Mouse (Mus musculus): ENCODE measurements around the gene Corin. TPM values are rescaled to one million over a fixed set of nuclear protein-coding genes. Genes with fewer than 3 reads are reported as not detected.
A peak's percentile ranks its signal among the peaks of the same experiment; 100 is the strongest.

The Corin gene
- polyA plus RNA-seq, 1 experiment from 2014 or later = 0.16 TPM

GRCm38 (mm10) chr5:72331217-72331616, 173.1 kb downstream of the Corin start:
- H3K27ac ChIP-seq (ENCODE audit: low read depth) = no peak overlapping the region
- H3K4me1 ChIP-seq (replicated peaks; ENCODE audit: control insufficient read depth, insufficient read depth, low read length) = no peaks in the 10 kb centered on the region
- no peak for DNase-seq (ENCODE audit: low spot score)
- no peak overlapping the region for H3K4me3 ChIP-seq (ENCODE audit: low read depth, low read length)
- H3K9ac ChIP-seq (ENCODE audit: low read length) = no peak overlapping the region
- no peak overlapping the region for H3K4me2 ChIP-seq (ENCODE audit: low read length)
- WGBS = 58% methylated on average over 2 of the region's 2 CpGs
- H3K27me3 ChIP-seq (replicated peaks; ENCODE audit: control insufficient read depth, insufficient read depth, low read length) = no peaks in the 10 kb centered on the region
- no peak for ATAC-seq (replicated peaks; ENCODE audit: low FRiP score, low TSS enrichment, low read depth)
- no peaks in the 10 kb centered on the region for H3K9me3 ChIP-seq (ENCODE audit: control insufficient read depth, low read length)
- H3K36me3 ChIP-seq (ENCODE audit: control insufficient read depth, insufficient read depth, low read length) = no peaks in the 10 kb centered on the region

DNA sequence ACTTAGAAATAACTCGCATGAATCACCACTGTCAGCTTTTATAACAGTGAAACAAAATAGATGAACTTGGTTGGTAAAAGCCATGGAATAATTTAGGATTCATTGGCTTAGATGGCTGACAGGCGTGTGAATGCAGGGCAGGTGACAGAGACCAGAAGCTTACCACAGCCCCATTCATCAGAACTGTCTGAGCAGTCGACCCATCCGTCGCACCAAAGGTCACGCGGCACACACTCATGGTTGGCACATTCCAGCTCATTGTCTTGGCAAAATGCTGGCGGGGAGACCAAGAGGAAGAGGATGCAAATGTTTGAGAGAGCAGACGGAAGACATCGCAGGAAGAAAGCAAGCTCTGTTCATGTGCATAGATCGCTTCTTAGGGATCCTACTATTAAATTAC, 173.6 kb downstream of the Corin start:
- H3K4me1 ChIP-seq (replicated peaks; ENCODE audit: control insufficient read depth, insufficient read depth, low read length) = no peaks in the 10 kb centered on the region
- ATAC-seq (replicated peaks; ENCODE audit: low FRiP score, low TSS enrichment, low read depth) (no peak), DNase-seq (ENCODE audit: low spot score) (no peak)
- no peaks in the 10 kb centered on the region for H3K27me3 ChIP-seq (replicated peaks; ENCODE audit: control insufficient read depth, insufficient read depth, low read length)
- no peak overlapping the region for H3K27ac ChIP-seq (ENCODE audit: low read depth)
- no peak overlapping the region for H3K4me3 ChIP-seq (ENCODE audit: low read depth, low read length)
- H3K4me2 ChIP-seq (ENCODE audit: low read length) = no peak overlapping the region
- 43% methylated on average over 11 of the region's 11 CpGs for WGBS
- no peaks in the 10 kb centered on the region for H3K9me3 ChIP-seq (ENCODE audit: control insufficient read depth, low read length)
- H3K9ac ChIP-seq (ENCODE audit: low read length) = no peak overlapping the region
- H3K36me3 ChIP-seq (ENCODE audit: control insufficient read depth, insufficient read depth, low read length) = no peaks in the 10 kb centered on the region

- Histone ChIP-seq H3K4me3 (ENCODE audit: low read depth, low read length) (no peak overlapping the region), H3K4me2 (ENCODE audit: low read length) (no peak overlapping the region), H3K9me3 (ENCODE audit: control insufficient read depth, low read length) (no peaks in the 10 kb centered on the region), H3K36me3 (ENCODE audit: control insufficient read depth, insufficient read depth, low read length) (no peaks in the 10 kb centered on the region), H3K9ac (ENCODE audit: low read length) (no peak overlapping the region), H3K27me3 (replicated peaks; ENCODE audit: control insufficient read depth, insufficient read depth, low read length) (no peaks in the 10 kb centered on the region), H3K4me1 (replicated peaks; ENCODE audit: control insufficient read depth, insufficient read depth, low read length) (no peaks in the 10 kb centered on the region), H3K27ac (ENCODE audit: low read depth) (no peak overlapping the region)
- WGBS = 39% methylated on average over 8 of the region's 8 CpGs
- no peak for DNase-seq (ENCODE audit: low spot score)
- ATAC-seq (replicated peaks; ENCODE audit: low FRiP score, low TSS enrichment, low read depth) = no peak
Observed at GRCm38 (mm10) chr5:72329453-72329852, 174.8 kb downstream of the Corin start.

- no peak overlapping the region for H3K9ac ChIP-seq (ENCODE audit: low read length)
- DNase-seq (ENCODE audit: low spot score) (no peak), ATAC-seq (replicated peaks; ENCODE audit: low FRiP score, low TSS enrichment, low read depth) (no peak)
- 80% methylated on average over 4 of the region's 4 CpGs for WGBS
- no peaks in the 10 kb centered on the region for H3K4me1 ChIP-seq (replicated peaks; ENCODE audit: control insufficient read depth, insufficient read depth, low read length)
- H3K27me3 ChIP-seq (replicated peaks; ENCODE audit: control insufficient read depth, insufficient read depth, low read length) = no peaks in the 10 kb centered on the region
- H3K4me3 ChIP-seq (ENCODE audit: low read depth, low read length) = no peak overlapping the region
- H3K4me2 ChIP-seq (ENCODE audit: low read length) = no peak overlapping the region
- no peaks in the 10 kb centered on the region for H3K9me3 ChIP-seq (ENCODE audit: control insufficient read depth, low read length)
- no peaks in the 10 kb centered on the region for H3K36me3 ChIP-seq (ENCODE audit: control insufficient read depth, insufficient read depth, low read length)
- H3K27ac ChIP-seq (ENCODE audit: low read depth) = no peak overlapping the region
Observed at GRCm38 (mm10) chr5:72315282-72315681, 189.0 kb downstream of the Corin start.

GRCm38 (mm10) chr5:72298418-72299104, 205.7 kb downstream of the Corin start:
- H3K4me1 ChIP-seq (replicated peaks; ENCODE audit: control insufficient read depth, insufficient read depth, low read length) = no peaks in the 10 kb centered on the region
- no peaks in the 10 kb centered on the region for H3K9me3 ChIP-seq (ENCODE audit: control insufficient read depth, low read length)
- no peak overlapping the region for H3K4me2 ChIP-seq (ENCODE audit: low read length)
- H3K27me3 ChIP-seq (replicated peaks; ENCODE audit: control insufficient read depth, insufficient read depth, low read length) = no peaks in the 10 kb centered on the region
- no peak overlapping the region for H3K9ac ChIP-seq (ENCODE audit: low read length)
- no peak overlapping the region for H3K4me3 ChIP-seq (ENCODE audit: low read depth, low read length)
- no peak for DNase-seq (ENCODE audit: low spot score)
- 85% methylated on average over 10 of the region's 10 CpGs for WGBS
- H3K36me3 ChIP-seq (ENCODE audit: control insufficient read depth, insufficient read depth, low read length) = peaks cover 11% of the 10 kb centered on the region; the same call in 1 of the 2 replicates
- no peak overlapping the region for H3K27ac ChIP-seq (ENCODE audit: low read depth)
- no peak for ATAC-seq (replicated peaks; ENCODE audit: low FRiP score, low TSS enrichment, low read depth)

DNA sequence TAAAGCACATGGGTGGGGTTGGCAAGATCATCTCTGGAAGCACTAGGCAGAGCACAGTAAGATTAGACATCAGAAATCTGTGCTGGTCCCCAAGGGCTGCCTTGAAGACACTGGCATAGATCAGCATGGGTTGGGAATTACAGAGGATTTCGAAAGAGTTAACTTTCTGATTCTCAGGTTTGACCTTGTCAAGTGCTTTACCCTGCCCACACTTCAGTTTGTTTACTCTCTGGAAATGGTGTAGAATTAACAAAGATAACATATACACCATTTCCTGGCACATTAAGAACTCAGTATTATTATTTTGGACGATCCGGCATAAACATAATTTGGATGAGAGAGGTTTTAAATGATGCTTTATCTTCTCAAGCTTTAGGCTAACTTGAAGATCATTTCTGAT, 219.2 kb downstream of the Corin start:
- DNase-seq (ENCODE audit: low spot score) (no peak), ATAC-seq (replicated peaks; ENCODE audit: low FRiP score, low TSS enrichment, low read depth) (no peak)
- H3K9me3 ChIP-seq (ENCODE audit: control insufficient read depth, low read length) = no peaks in the 10 kb centered on the region
- no peaks in the 10 kb centered on the region for H3K27me3 ChIP-seq (replicated peaks; ENCODE audit: control insufficient read depth, insufficient read depth, low read length)
- peaks cover 11% of the 10 kb centered on the region for H3K36me3 ChIP-seq (ENCODE audit: control insufficient read depth, insufficient read depth, low read length)
- H3K4me1 ChIP-seq (replicated peaks; ENCODE audit: control insufficient read depth, insufficient read depth, low read length) = peaks cover 10% of the 10 kb centered on the region; the same call in 1 of the 2 replicates
- H3K27ac ChIP-seq (ENCODE audit: low read depth) = no peak overlapping the region
- 27% methylated on average over 3 of the region's 3 CpGs for WGBS
- H3K9ac ChIP-seq (ENCODE audit: low read length) = no peak overlapping the region
- no peak overlapping the region for H3K4me3 ChIP-seq (ENCODE audit: low read depth, low read length)
- no peak overlapping the region for H3K4me2 ChIP-seq (ENCODE audit: low read length)

DNA sequence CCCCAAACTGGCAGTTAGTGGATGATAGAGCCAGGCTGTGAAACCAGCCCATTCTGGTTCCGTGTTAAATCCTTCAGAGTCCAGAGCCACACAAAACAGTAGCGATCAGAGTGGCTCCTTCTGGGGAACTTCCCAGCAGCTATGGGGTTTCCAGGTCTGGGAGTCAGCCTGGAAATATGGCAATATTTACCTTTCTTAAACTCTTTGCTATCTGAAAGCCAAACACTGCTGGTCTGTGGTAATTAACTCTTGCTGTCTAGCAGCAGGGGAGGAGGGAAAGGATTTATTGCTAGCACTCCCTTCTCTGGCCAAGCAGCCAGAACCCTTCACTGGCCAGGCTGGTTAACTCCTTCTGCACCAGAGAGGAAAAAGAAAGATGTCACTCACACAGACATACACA, 221.4 kb downstream of the Corin start:
- Histone ChIP-seq H3K9ac (ENCODE audit: low read length) (no peak overlapping the region), H3K4me1 (replicated peaks; ENCODE audit: control insufficient read depth, insufficient read depth, low read length) (peaks cover 10% of the 10 kb centered on the region; the same call in 1 of the 2 replicates), H3K4me2 (ENCODE audit: low read length) (peak overlapping the region; percentile 13; the same call in 1 of the 2 replicates), H3K4me3 (ENCODE audit: low read depth, low read length) (no peak overlapping the region), H3K27me3 (replicated peaks; ENCODE audit: control insufficient read depth, insufficient read depth, low read length) (no peaks in the 10 kb centered on the region), H3K27ac (ENCODE audit: low read depth) (peak overlapping the region; percentile 30), H3K9me3 (ENCODE audit: control insufficient read depth, low read length) (no peaks in the 10 kb centered on the region), H3K36me3 (ENCODE audit: control insufficient read depth, insufficient read depth, low read length) (no peaks in the 10 kb centered on the region)
- WGBS = 9% methylated on average over 2 of the region's 2 CpGs
- peak; percentile 64 for DNase-seq (ENCODE audit: low spot score)
- ATAC-seq (replicated peaks; ENCODE audit: low FRiP score, low TSS enrichment, low read depth) = peak; percentile 76

GRCm38 (mm10) chr5:72269652-72270051, 234.6 kb downstream of the Corin start:
- Histone ChIP-seq H3K27me3 (replicated peaks; ENCODE audit: control insufficient read depth, insufficient read depth, low read length) (no peaks in the 10 kb centered on the region), H3K9ac (ENCODE audit: low read length) (no peak overlapping the region), H3K9me3 (ENCODE audit: control insufficient read depth, low read length) (no peaks in the 10 kb centered on the region), H3K4me1 (replicated peaks; ENCODE audit: control insufficient read depth, insufficient read depth, low read length) (no peaks in the 10 kb centered on the region), H3K4me3 (ENCODE audit: low read depth, low read length) (no peak overlapping the region), H3K4me2 (ENCODE audit: low read length) (no peak overlapping the region), H3K36me3 (ENCODE audit: control insufficient read depth, insufficient read depth, low read length) (0 out of 2 replicates have a peak, but pooled peaks cover 5% of the 10 kb centered on the region), H3K27ac (ENCODE audit: low read depth) (no peak overlapping the region)
- ATAC-seq (replicated peaks; ENCODE audit: low FRiP score, low TSS enrichment, low read depth) = no peak
- WGBS = 59% methylated on average over 8 of the region's 8 CpGs
- no peak for DNase-seq (ENCODE audit: low spot score)

DNA sequence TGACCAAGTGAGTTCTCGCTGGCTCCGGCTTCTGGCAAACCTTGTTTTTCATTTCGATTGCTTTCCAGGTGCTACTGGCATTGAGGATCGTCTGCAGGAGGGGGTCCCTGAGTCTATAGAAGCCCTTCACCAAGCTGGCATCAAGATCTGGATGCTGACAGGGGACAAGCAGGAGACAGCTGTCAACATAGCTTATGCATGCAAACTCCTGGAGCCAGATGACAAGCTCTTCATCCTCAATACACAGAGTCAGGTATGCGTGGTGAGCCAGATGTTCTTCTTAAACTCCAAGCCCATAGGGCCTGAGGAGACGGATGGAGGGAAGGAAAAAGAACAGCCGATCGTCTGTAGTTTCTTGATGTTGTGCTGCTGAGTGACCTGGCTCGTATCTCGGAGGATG, 235.1 kb downstream of the Corin start:
- 70% methylated on average over 10 of the region's 10 CpGs for WGBS
- no peak overlapping the region for H3K4me3 ChIP-seq (ENCODE audit: low read depth, low read length)
- 0 out of 2 replicates have a peak, but pooled peaks cover 5% of the 10 kb centered on the region for H3K36me3 ChIP-seq (ENCODE audit: control insufficient read depth, insufficient read depth, low read length)
- no peaks in the 10 kb centered on the region for H3K27me3 ChIP-seq (replicated peaks; ENCODE audit: control insufficient read depth, insufficient read depth, low read length)
- ATAC-seq (replicated peaks; ENCODE audit: low FRiP score, low TSS enrichment, low read depth) (no peak), DNase-seq (ENCODE audit: low spot score) (no peak)
- no peaks in the 10 kb centered on the region for H3K9me3 ChIP-seq (ENCODE audit: control insufficient read depth, low read length)
- no peak overlapping the region for H3K9ac ChIP-seq (ENCODE audit: low read length)
- H3K27ac ChIP-seq (ENCODE audit: low read depth) = no peak overlapping the region
- H3K4me1 ChIP-seq (replicated peaks; ENCODE audit: control insufficient read depth, insufficient read depth, low read length) = no peaks in the 10 kb centered on the region
- no peak overlapping the region for H3K4me2 ChIP-seq (ENCODE audit: low read length)

All from intestine, embryonic 14.5 days (tissue).